23 mouse cellular contexts compared by ENCODE assay signal in the genomic region with DNA sequence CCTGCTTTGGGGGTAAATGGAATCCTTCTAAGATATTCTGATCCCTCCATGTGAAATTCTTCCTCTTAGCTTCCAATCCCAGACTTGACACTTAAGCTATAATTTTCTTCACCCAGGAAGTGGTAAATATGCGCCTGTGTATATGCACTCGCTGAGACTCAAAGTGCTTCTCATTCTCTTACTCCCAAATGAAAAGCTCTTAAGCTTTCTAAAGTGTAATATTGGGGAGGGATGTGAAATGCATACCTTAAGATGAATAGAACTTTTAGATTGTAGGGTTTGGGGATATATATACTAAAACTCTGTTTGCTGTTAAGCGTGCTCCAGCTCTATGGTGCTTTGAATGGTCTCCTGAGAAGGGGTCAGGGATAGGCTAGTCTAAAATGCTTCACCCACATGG. TPM values are rescaled to one million over a fixed set of nuclear protein-coding genes. Genes with fewer than 3 reads are reported as not detected.
DNase-seq lines count a peak whose midpoint lies in the region; ATAC-seq lines count a peak whose summit lies in the region.
"Had no signal": no experiment of that assay in that cellular context is flagged by ENCODE, and none has a peak within 500 bp of the region (broad histone marks: within the 10 kb centered on the region; RNA-seq: fewer than 3 reads in every experiment).

No protein-coding gene starts in this region.

- peak overlapping the region; percentile 31; the same call in 1 of the 2 replicates for H3K27ac ChIP-seq in forebrain, embryonic 13.5 days
- H3K27ac ChIP-seq in forebrain, embryonic 12.5 days: no peak overlapping the region
- H3K27ac ChIP-seq in hindbrain, embryonic 14.5 days: peak overlapping the region; percentile 7; the same call in 1 of the 2 replicates
- H3K27ac ChIP-seq in hindbrain, embryonic 16.5 days (ENCODE audit: low read depth, low read length): no peak overlapping the region
- peak overlapping the region; percentile 85 for H3K27ac ChIP-seq in midbrain, embryonic 15.5 days
- H3K27ac ChIP-seq: embryonic facial prominence, embryonic 13.5 days; heart, embryonic 10.5 days; hindbrain, embryonic 12.5 days had no signal

- H3K9me3 ChIP-seq in forebrain, embryonic 13.5 days (replicated peaks): no peaks in the 10 kb centered on the region
- H3K9me3 ChIP-seq in forebrain, embryonic 12.5 days: no peaks in the 10 kb centered on the region
- no peaks in the 10 kb centered on the region for H3K9me3 ChIP-seq in hindbrain, embryonic 14.5 days (ENCODE audit: control insufficient read depth, low read length)
- H3K9me3 ChIP-seq in hindbrain, embryonic 16.5 days (ENCODE audit: control insufficient read depth, low read length): no peaks in the 10 kb centered on the region
- no peaks in the 10 kb centered on the region for H3K9me3 ChIP-seq in midbrain, embryonic 15.5 days
- H3K9me3 ChIP-seq: embryonic facial prominence, embryonic 13.5 days; heart, embryonic 10.5 days; hindbrain, embryonic 12.5 days had no signal

- no peak overlapping the region for H3K4me3 ChIP-seq in forebrain, embryonic 13.5 days
- H3K4me3 ChIP-seq in forebrain, embryonic 12.5 days (replicated peaks): no peak overlapping the region
- H3K4me3 ChIP-seq in hindbrain, embryonic 14.5 days (replicated peaks; ENCODE audit: low read length): no peak overlapping the region
- no peak overlapping the region for H3K4me3 ChIP-seq in hindbrain, embryonic 16.5 days (ENCODE audit: low read length)
- peak overlapping the region; percentile 39 for H3K4me3 ChIP-seq in midbrain, embryonic 15.5 days
- H3K4me3 ChIP-seq: embryonic facial prominence, embryonic 13.5 days; heart, embryonic 10.5 days; hindbrain, embryonic 12.5 days had no signal

- H3K36me3 ChIP-seq in forebrain, embryonic 13.5 days (ENCODE audit: poor library complexity, severe bottlenecking): no peaks in the 10 kb centered on the region
- H3K36me3 ChIP-seq in forebrain, embryonic 12.5 days (replicated peaks): no peaks in the 10 kb centered on the region
- H3K36me3 ChIP-seq in hindbrain, embryonic 14.5 days (replicated peaks; ENCODE audit: control insufficient read depth, insufficient read depth): no peaks in the 10 kb centered on the region
- H3K36me3 ChIP-seq in hindbrain, embryonic 16.5 days (ENCODE audit: control insufficient read depth, insufficient read depth, low read length): no peaks in the 10 kb centered on the region
- no peaks in the 10 kb centered on the region for H3K36me3 ChIP-seq in midbrain, embryonic 15.5 days (replicated peaks)
- H3K36me3 ChIP-seq: embryonic facial prominence, embryonic 13.5 days; G1E; heart, embryonic 10.5 days; hindbrain, embryonic 12.5 days had no signal

- under 1% methylated on average over 3 of the region's 3 CpGs for WGBS in forebrain, embryonic 13.5 days
- WGBS in forebrain, embryonic 12.5 days: 2% methylated on average over 3 of the region's 3 CpGs
- WGBS in hindbrain, embryonic 14.5 days: 2% methylated on average over 3 of the region's 3 CpGs
- 2% methylated on average over 3 of the region's 3 CpGs for WGBS in hindbrain, embryonic 16.5 days
- 3% methylated on average over 3 of the region's 3 CpGs for WGBS in midbrain, embryonic 15.5 days

- ATAC-seq in forebrain, embryonic 13.5 days: no peak
- no peak for ATAC-seq in forebrain, embryonic 12.5 days (ENCODE audit: low FRiP score)
- no peak for ATAC-seq in hindbrain, embryonic 14.5 days (ENCODE audit: low FRiP score)
- no peak for ATAC-seq in hindbrain, embryonic 16.5 days
- ATAC-seq in midbrain, embryonic 15.5 days (replicated peaks): no peak
- ATAC-seq: CD4-positive, CD25-positive, alpha-beta regulatory T cell, adult 4 months had no signal

- H3K4me2 ChIP-seq in forebrain, embryonic 13.5 days: no peak overlapping the region
- H3K4me2 ChIP-seq in forebrain, embryonic 12.5 days: no peak overlapping the region
- no peak overlapping the region for H3K4me2 ChIP-seq in hindbrain, embryonic 14.5 days (replicated peaks)
- H3K4me2 ChIP-seq in hindbrain, embryonic 16.5 days (ENCODE audit: low read length): no peak overlapping the region
- H3K4me2 ChIP-seq in midbrain, embryonic 15.5 days: peak overlapping the region; percentile 42
- H3K4me2 ChIP-seq: embryonic facial prominence, embryonic 13.5 days; hindbrain, embryonic 12.5 days had no signal

- DNase-seq in hindbrain, embryonic 14.5 days (ENCODE audit: low spot score): no peak
- DNase-seq in lung, postnatal 36 days: no peak
- no peak for DNase-seq in embryo, embryonic 11 days
- DNase-seq: adrenal gland, adult 8-10 months; adrenal gland, postnatal 36 days; B cell, adult 2 months; cerebellum, adult 11-12 months; cerebellum, adult 9-10 months; cerebellum, postnatal 25 days; gastrocnemius, postnatal 10 days; heart, adult 18-20 months; heart, postnatal 10 days; heart, postnatal 4 days had no signal

- H3K9ac ChIP-seq in forebrain, embryonic 13.5 days: no peak overlapping the region
- no peak overlapping the region for H3K9ac ChIP-seq in forebrain, embryonic 12.5 days
- no peak overlapping the region for H3K9ac ChIP-seq in hindbrain, embryonic 14.5 days
- no peak overlapping the region for H3K9ac ChIP-seq in hindbrain, embryonic 16.5 days (ENCODE audit: low read depth, low read length)
- H3K9ac ChIP-seq in midbrain, embryonic 15.5 days: peak overlapping the region; percentile 31
- H3K9ac ChIP-seq: embryonic facial prominence, embryonic 13.5 days; hindbrain, embryonic 12.5 days had no signal

- peaks cover 100% of the 10 kb centered on the region for H3K27me3 ChIP-seq in forebrain, embryonic 13.5 days
- H3K27me3 ChIP-seq in forebrain, embryonic 12.5 days: peaks cover 97% of the 10 kb centered on the region
- peaks cover 100% of the 10 kb centered on the region for H3K27me3 ChIP-seq in hindbrain, embryonic 14.5 days (ENCODE audit: control insufficient read depth, insufficient read depth, low read length)
- peaks cover 66% of the 10 kb centered on the region for H3K27me3 ChIP-seq in hindbrain, embryonic 16.5 days (replicated peaks; ENCODE audit: control insufficient read depth, insufficient read depth, low read length)
- peaks cover 58% of the 10 kb centered on the region for H3K27me3 ChIP-seq in midbrain, embryonic 15.5 days (replicated peaks)

- H3K4me1 ChIP-seq in forebrain, embryonic 13.5 days: no peaks in the 10 kb centered on the region
- peaks cover 5% of the 10 kb centered on the region; the same call in 1 of the 2 replicates for H3K4me1 ChIP-seq in forebrain, embryonic 12.5 days
- no peaks in the 10 kb centered on the region for H3K4me1 ChIP-seq in hindbrain, embryonic 14.5 days (replicated peaks; ENCODE audit: control insufficient read depth, insufficient read depth, low read length)
- no peaks in the 10 kb centered on the region for H3K4me1 ChIP-seq in hindbrain, embryonic 16.5 days (ENCODE audit: control insufficient read depth, insufficient read depth, low read depth, low read length)
- H3K4me1 ChIP-seq in midbrain, embryonic 15.5 days: no peaks in the 10 kb centered on the region
- H3K4me1 ChIP-seq: embryonic facial prominence, embryonic 13.5 days; heart, embryonic 10.5 days; hindbrain, embryonic 12.5 days had no signal

RNA-seq across cellular contexts. Expression of gene Tfap2d, which starts 5.0 kb away (rescaled TPM):
- polyA plus RNA-seq in forebrain, embryonic 13.5 days (2015; fragmentation: Nextera tagmentation; extraction: Ambion mirVana): 4.0 and 4.2 TPM in 2 replicates
- 0.91 and 3.4 TPM in 2 replicates for polyA plus RNA-seq in forebrain, embryonic 12.5 days (2016; fragmentation: Nextera tagmentation; extraction: Ambion mirVana)
- 4.4 TPM in 1 of 2 replicates, not detected in the other for polyA plus RNA-seq in hindbrain, embryonic 14.5 days (2014; fragmentation: Nextera tagmentation; extraction: Ambion mirVana)
- polyA plus RNA-seq in hindbrain, embryonic 16.5 days (2015; fragmentation: Nextera tagmentation; extraction: Ambion mirVana): 1.1 and 4.7 TPM in 2 replicates
- polyA plus RNA-seq in midbrain, embryonic 15.5 days (2015; fragmentation: Nextera tagmentation; extraction: Ambion mirVana): 60.1 and 80.2 TPM in 2 replicates
- polyA plus RNA-seq: CD4-positive, CD25-positive, alpha-beta regulatory T cell, adult 4 months; embryonic facial prominence, embryonic 13.5 days; G1E; heart, embryonic 10.5 days; heart, embryonic 14.5 days had no signal

Comparison
In these comparisons a context has a peak if more than half of its experiments do, and no peak if none do; other contexts are left out.
1. H3K27ac ChIP-seq: peak in forebrain, embryonic 13.5 days (single experiment), hindbrain, embryonic 14.5 days (single experiment) and midbrain, embryonic 15.5 days (single experiment); none in forebrain, embryonic 12.5 days (single experiment) and hindbrain, embryonic 16.5 days (single experiment).
2. RNA of gene Tfap2d, which starts 5.0 kb away (polyA plus RNA-seq): 60.1 to 80.2 TPM in midbrain, embryonic 15.5 days; 4.0 to 4.2 TPM in forebrain, embryonic 13.5 days, 0.91 to 3.4 TPM in forebrain, embryonic 12.5 days, 1.1 to 4.7 TPM in hindbrain, embryonic 16.5 days and 4.4 TPM in hindbrain, embryonic 14.5 days; every median in the first group is over 10 times any median in the second.